Mouse (Mus musculus) E14TG2a.4 (cell line): ENCODE measurements at regions not wholly inside any gene's neighbourhood (a gene's known extent, or its start where the extent isn't known, plus 50 kb on each side); places are given as distances from the start of the nearest gene placed in this dataset.

Source experiments
- H3K27me3 ChIP-seq: 2 replicates; pipeline ENCODE4 v1.6.1; 2014; ENCODE audit warnings: low read length, control low read depth; ENCODE audit not compliant: insufficient read depth
- H3K36me3 ChIP-seq: 2 replicates; pipeline ENCODE4 v1.6.1; 2014; ENCODE audit warnings: low read length, control low read depth; ENCODE audit not compliant: insufficient read depth
- H3K4me1 ChIP-seq: replicated peaks from 2 replicates; pipeline ENCODE4 v1.6.1; 2014; ENCODE audit warnings: low read depth, low read length, control low read depth
- H3K4me3 ChIP-seq: replicated peaks from 2 replicates; pipeline ENCODE4 v1.5.1; 2014; ENCODE audit warnings: mild to moderate bottlenecking, low read length
- H3K9me3 ChIP-seq: 2 replicates; pipeline ENCODE4 v1.6.1; 2014; ENCODE audit warnings: low read length, control low read depth
- CTCF ChIP-seq: conservative IDR thresholded peaks from 2 replicates; pipeline ENCODE4 v1.5.1; 2014; ENCODE audit warnings: low read length
- NANOG ChIP-seq: IDR thresholded peaks from 2 replicates; pipeline ENCODE4 v1.6.1; 2014; ENCODE audit warnings: borderline replicate concordance, low read length, mixed read lengths
- POU5F1 ChIP-seq: IDR thresholded peaks from 2 replicates; pipeline ENCODE4 v1.6.1; 2014; ENCODE audit warnings: low read length, borderline replicate concordance

DNA sequence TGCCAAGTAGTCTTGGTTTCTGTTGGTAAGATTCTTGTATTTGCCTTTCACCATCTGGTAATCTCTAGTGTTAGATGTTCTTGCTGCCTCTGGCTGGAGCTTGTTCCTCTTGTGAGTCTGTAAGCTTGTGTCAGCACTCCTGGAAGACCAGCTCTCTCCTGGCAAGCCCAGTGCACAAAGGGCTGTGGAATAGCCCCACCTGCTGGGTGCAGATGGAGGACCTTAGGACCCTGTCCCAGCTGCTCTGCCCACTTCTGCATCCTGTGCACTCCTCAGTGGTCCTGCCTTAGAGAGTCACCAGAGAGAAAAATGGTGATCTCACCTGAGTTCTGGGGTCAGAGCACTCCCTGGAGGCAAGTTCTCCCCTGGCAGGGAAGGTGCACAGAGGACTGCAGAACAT, 387.2 kb downstream of the Tns1 start:
- Histone ChIP-seq H3K9me3 (no peaks in the 10 kb centered on the region), H3K4me1 (no peaks in the 10 kb centered on the region), H3K4me3 (no peak overlapping the region), H3K27me3 (no peaks in the 10 kb centered on the region), H3K36me3 (no peaks in the 10 kb centered on the region)
- TF ChIP-seq CTCF: 0 out of 2 replicates have a peak, but pooled peaks have one; percentile 4
- TF ChIP-seq NANOG: no peak

DNA sequence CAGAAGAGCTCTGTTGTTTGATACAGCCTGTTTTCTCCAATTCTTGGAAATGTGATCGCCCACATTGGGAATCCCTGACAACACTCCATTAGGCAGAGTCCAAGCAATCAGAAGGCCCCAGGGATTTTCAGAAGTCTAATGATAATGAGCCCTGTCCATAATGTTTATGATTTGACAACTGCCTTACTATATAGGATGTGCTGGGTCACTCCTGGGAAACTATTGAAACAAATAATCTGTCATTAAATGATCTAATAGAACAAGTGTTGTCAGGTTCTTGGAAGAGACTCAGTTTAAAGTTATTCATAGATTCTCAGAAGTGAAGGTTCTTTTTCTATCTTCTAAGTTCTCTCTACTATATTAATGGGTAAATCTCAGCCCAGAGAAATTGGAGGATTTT, 395.9 kb downstream of the Tns1 start:
- H3K27me3 ChIP-seq: no peaks in the 10 kb centered on the region
- TF ChIP-seq CTCF: no peak
- TF ChIP-seq NANOG: no peak
- TF ChIP-seq POU5F1: no peak
- H3K9me3 ChIP-seq: peaks cover 14% of the 10 kb centered on the region
- H3K36me3 ChIP-seq: no peaks in the 10 kb centered on the region
- no peak overlapping the region for H3K4me3 ChIP-seq
- no peaks in the 10 kb centered on the region for H3K4me1 ChIP-seq

DNA sequence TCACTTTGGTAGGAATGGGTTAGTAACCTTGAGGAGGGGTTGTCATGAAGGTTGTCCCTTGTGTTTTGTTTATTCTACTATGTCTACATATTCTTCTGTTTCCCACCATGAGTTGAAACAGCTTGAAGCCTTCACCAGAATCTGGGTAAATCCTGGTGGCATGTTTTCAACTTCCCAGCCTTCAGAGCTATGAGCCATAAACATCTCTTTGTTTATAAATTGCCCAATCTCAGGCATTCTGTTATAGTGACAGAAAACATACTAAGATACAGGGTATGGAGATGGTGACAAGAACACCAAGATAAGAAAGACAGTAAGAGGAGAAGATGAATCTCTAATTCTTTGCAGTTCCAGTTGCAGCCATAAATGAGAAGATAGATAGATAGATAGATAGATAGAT, 396.5 kb downstream of the Tns1 start:
- H3K36me3 ChIP-seq: no peaks in the 10 kb centered on the region
- no peaks in the 10 kb centered on the region for H3K27me3 ChIP-seq
- no peaks in the 10 kb centered on the region for H3K4me1 ChIP-seq
- H3K4me3 ChIP-seq: no peak overlapping the region
- H3K9me3 ChIP-seq: peaks cover 14% of the 10 kb centered on the region
- TF ChIP-seq NANOG (no peak), CTCF (no peak), POU5F1 (no peak)

DNA sequence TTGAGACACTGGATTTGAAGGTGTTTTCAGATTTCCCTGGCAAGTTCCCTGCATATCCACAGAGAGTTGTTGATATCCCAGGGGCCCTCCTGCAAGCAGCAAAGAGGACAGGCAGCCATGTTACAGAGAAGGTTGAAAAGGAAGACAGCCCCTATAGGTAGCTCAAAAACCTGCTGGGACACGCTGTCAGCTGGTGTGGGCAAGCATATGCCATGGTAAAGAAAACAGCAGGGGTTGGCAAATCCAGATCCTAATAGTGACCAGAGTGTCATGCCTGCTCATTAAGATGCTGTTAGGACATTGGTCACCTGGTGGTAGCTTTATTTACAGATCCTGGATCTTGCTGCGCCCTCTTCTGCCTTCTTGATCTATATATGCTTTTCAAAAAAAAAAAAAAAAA, 397.6 kb downstream of the Tns1 start:
- TF ChIP-seq NANOG (no peak), CTCF (no peak), POU5F1 (no peak)
- no peaks in the 10 kb centered on the region for H3K36me3 ChIP-seq
- no peaks in the 10 kb centered on the region for H3K4me1 ChIP-seq
- H3K9me3 ChIP-seq: peaks cover 14% of the 10 kb centered on the region
- no peak overlapping the region for H3K4me3 ChIP-seq
- no peaks in the 10 kb centered on the region for H3K27me3 ChIP-seq

DNA sequence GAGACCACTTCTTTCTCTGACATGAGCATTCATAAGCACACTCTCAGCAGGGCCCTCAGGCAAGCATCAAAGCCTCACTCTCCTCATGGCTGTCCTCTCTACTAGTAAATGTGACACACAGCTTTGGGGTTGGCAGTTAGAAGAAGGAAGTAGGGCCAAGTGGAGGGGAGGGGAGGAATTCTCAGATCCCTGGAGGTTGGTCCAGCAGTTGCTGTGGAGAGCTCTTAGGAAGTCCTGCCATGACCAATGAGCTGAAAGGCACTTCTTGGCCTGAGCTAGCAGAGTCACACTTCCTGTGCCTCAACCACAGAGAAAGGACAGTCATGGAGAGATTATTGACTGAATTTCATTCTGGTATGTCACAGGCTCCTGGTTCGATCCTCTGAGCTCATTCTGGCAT, 398.8 kb downstream of the Tns1 start:
- H3K4me3 ChIP-seq: no peak overlapping the region

DNA sequence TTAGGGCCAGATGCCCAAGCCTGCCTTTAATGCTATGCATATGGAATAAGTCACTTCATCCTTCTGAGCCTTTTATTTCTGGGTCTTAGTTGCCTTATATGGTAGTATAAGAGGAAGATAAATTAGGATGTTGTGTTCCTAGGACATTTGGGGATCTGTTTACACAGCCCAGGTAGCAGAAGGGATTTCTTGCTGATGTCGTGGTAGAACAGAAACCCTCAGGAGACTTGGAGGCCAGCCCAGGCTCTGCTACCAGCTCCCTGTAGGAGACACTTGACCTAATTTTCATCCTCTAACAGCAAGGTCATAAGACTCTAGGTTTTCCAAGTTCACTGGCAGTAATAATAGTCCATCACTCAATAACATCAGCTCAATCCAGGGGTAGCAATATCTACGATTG, 399.7 kb downstream of the Tns1 start:
- Histone ChIP-seq H3K4me1 (no peaks in the 10 kb centered on the region), H3K9me3 (peaks cover 14% of the 10 kb centered on the region), H3K27me3 (no peaks in the 10 kb centered on the region), H3K4me3 (no peak overlapping the region), H3K36me3 (no peaks in the 10 kb centered on the region)
- TF ChIP-seq POU5F1 (no peak), CTCF (no peak), NANOG (no peak)

More for the DNA sequence above, 398.8 kb downstream of the Tns1 start:
- H3K36me3 ChIP-seq: no peaks in the 10 kb centered on the region
- TF ChIP-seq NANOG: no peak
- TF ChIP-seq POU5F1: no peak
- TF ChIP-seq CTCF: no peak
- no peaks in the 10 kb centered on the region for H3K4me1 ChIP-seq
- peaks cover 14% of the 10 kb centered on the region for H3K9me3 ChIP-seq
- H3K27me3 ChIP-seq: no peaks in the 10 kb centered on the region

DNA sequence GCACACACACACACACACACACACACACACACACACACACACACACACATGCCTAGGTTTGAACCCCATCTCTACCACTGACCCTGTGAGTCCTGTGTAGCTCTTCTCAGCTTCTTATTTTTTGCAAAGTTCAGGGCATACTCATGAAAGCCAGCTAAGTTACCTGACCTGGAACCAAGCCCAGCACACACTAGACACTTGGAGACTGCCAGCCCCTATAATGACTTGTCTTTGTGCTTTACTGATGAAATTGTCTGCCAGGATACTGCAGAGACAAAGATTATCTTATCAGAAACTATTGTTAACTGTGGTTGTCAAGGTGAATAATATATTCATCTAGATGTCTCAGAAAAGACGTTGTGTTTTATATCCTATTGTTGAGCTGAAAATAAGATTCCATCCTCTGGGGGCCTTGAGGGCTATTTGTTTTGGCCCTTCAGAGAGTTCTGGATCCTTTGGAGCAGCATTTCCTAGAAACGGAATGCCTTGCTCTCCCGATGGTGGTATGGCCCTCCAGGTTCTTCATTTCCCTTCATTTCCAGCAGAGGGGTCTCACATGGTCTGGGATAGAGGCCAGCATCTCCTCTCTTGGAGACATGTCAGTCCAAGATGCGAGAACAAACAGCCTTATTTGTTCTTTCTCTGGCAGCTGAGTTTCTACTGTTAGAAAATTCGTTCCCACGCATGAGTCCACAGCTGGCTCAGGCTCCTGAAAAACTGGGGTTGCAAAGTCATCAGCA, 402.6 kb downstream of the Tns1 start:
- peaks cover 13% of the 10 kb centered on the region for H3K9me3 ChIP-seq
- H3K4me1 ChIP-seq: no peaks in the 10 kb centered on the region
- no peak for TF ChIP-seq CTCF
- no peak for TF ChIP-seq POU5F1
- no peak for TF ChIP-seq NANOG
- no peak overlapping the region for H3K4me3 ChIP-seq
- no peaks in the 10 kb centered on the region for H3K36me3 ChIP-seq
- 0 out of 2 replicates have a peak, but pooled peaks cover 2% of the 10 kb centered on the region for H3K27me3 ChIP-seq

DNA sequence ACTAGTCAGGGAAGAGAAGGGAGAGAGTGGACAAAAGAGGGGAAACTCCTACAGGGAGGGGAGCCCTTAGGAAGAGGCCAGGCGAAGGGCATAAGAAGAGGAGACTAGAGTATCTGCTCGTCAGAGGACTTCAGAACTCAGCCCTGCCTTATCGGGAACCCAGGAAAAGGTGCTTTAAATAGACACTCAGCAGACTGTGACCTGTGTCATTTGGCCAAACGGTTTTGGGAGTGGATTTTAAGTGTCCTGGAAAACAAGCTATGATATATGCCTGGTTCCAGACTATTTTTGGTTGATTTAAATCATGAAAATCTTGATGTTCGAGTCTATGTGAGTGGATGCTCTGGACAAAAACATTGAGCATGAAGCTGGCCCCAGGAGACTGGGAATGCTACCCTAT, 405.8 kb downstream of the Tns1 start:
- Histone ChIP-seq H3K4me3 (no peak overlapping the region), H3K36me3 (no peaks in the 10 kb centered on the region), H3K27me3 (0 out of 2 replicates have a peak, but pooled peaks cover 2% of the 10 kb centered on the region), H3K4me1 (no peaks in the 10 kb centered on the region), H3K9me3 (no peaks in the 10 kb centered on the region)
- no peak for TF ChIP-seq CTCF
- no peak for TF ChIP-seq POU5F1
- TF ChIP-seq NANOG: no peak

DNA sequence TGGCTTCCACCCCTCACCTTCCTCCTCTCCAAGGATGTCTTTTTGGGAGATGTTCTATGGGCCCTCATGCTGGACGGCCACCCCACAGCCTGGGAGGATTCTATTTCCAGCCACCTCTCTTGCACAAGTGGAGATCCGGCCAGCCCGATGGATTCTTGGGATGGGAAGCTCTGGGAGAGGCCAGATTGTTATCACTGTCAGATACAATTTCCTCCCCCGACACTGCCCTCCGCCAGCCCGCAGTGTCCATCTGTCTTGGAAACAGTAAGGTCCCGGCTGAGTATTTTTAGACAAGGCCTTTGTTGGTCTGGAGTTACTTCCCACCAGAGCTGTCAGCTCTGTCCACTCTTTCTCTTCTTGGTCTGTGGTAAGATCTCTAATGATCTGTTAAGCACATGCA, 406.8 kb downstream of the Tns1 start:
- 0 out of 2 replicates have a peak, but pooled peaks cover 2% of the 10 kb centered on the region for H3K27me3 ChIP-seq
- no peak overlapping the region for H3K4me3 ChIP-seq
- no peaks in the 10 kb centered on the region for H3K9me3 ChIP-seq
- H3K4me1 ChIP-seq: no peaks in the 10 kb centered on the region
- TF ChIP-seq CTCF: no peak
- TF ChIP-seq NANOG: no peak
- TF ChIP-seq POU5F1: no peak
- no peaks in the 10 kb centered on the region for H3K36me3 ChIP-seq
